Mouse (Mus musculus): Measurements from ENCODE around the gene Apeh. TPM values are rescaled to one million over a fixed set of nuclear protein-coding genes. Genes with fewer than 3 reads are reported as not detected.

The Apeh gene
- polyA plus RNA-seq, 1 experiment from 2014 or later, result 56.0 TPM

- Histone ChIP-seq H3K4me2 (peak overlapping the region; percentile 97), H3K4me3 (replicated peaks) (peak overlapping the region; percentile 74), H3K36me3 (replicated peaks) (peaks cover 35% of the 10 kb centered on the region), H3K27ac (peak overlapping the region; percentile 79), H3K27me3 (no peaks in the 10 kb centered on the region), H3K4me1 (peaks cover 22% of the 10 kb centered on the region), H3K9ac (peak overlapping the region; percentile 81), H3K9me3 (no peaks in the 10 kb centered on the region)
- 0% methylated on average over 16 of the region's 16 CpGs for WGBS
- ATAC-seq (ENCODE audit: low FRiP score), result peak; percentile 10
Measured at GRCm38 (mm10) chr9:108094998-108095411, 599 bp upstream of the Apeh start.

DNA sequence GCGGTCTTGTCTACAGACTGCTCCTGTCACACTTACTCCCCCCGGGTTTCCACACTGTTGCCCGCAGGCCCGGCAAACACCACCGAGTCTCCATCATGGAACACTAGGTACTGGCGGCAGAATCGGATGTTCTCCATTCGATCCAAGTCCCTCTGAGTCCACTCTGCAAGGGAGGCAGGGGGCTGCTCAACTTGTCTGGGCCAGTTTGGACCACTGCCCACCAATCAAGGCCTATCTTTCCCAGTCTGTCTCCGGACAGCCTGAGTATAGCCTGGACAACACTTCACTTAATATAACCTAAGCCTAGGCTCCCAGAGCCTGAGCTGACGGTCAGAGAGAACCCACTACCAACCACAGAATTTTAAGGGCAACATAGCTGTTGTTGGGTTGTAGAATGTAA is 820 bp downstream of the Apeh start:
- Histone ChIP-seq H3K27me3 (no peaks in the 10 kb centered on the region), H3K9ac (peak overlapping the region; percentile 81), H3K4me3 (replicated peaks) (peak overlapping the region; percentile 74), H3K9me3 (no peaks in the 10 kb centered on the region), H3K4me2 (peak overlapping the region; percentile 97), H3K36me3 (replicated peaks) (peaks cover 42% of the 10 kb centered on the region), H3K4me1 (peaks cover 22% of the 10 kb centered on the region), H3K27ac (peak overlapping the region; percentile 79; the same call in 1 of the 2 replicates)
- 77% methylated on average over 10 of the region's 10 CpGs for WGBS
- no peak for ATAC-seq (ENCODE audit: low FRiP score)

- H3K27ac ChIP-seq, result no peak overlapping the region
- H3K9me3 ChIP-seq, result no peaks in the 10 kb centered on the region
- WGBS, result 97% methylated on average over 7 of the region's 7 CpGs
- no peak overlapping the region for H3K9ac ChIP-seq
- no peak overlapping the region for H3K4me2 ChIP-seq
- peaks cover 20% of the 10 kb centered on the region for H3K4me1 ChIP-seq
- peaks cover 71% of the 10 kb centered on the region for H3K36me3 ChIP-seq (replicated peaks)
- H3K4me3 ChIP-seq (replicated peaks), result no peak overlapping the region
- no peak for ATAC-seq (ENCODE audit: low FRiP score)
- H3K27me3 ChIP-seq, result no peaks in the 10 kb centered on the region
Measured at GRCm38 (mm10) chr9:108090611-108091120, 3.7 kb downstream of the Apeh start.

DNA sequence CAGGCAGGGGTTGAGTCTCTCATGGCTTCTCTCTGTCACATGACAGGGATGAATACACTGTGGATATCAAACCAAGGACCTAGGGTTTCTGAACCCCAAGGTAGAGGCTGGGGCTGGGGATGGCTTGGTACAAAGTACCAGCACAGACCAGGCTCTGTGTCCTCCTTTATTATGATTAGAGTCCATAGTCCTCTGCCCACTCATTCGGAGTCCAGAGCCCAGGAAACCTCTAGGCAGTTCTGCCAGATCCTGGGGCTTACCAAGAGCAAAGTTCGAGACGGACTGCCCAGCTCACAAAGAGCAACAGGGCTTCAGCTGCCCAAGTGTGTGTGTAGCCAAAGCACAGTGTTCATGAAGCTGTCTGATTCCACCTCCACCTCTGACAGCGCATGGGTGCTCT is 9.1 kb downstream of the Apeh start:
- Histone ChIP-seq H3K27ac (no peak overlapping the region), H3K4me3 (replicated peaks) (no peak overlapping the region), H3K27me3 (peaks cover 44% of the 10 kb centered on the region), H3K36me3 (replicated peaks) (peaks cover 63% of the 10 kb centered on the region), H3K4me1 (0 out of 2 replicates have a peak, but pooled peaks cover 5% of the 10 kb centered on the region), H3K9ac (no peak overlapping the region; the same call in 1 of the 2 replicates), H3K4me2 (no peak overlapping the region), H3K9me3 (no peaks in the 10 kb centered on the region)
- ATAC-seq (ENCODE audit: low FRiP score), result no peak
- WGBS, result 97% methylated on average over 4 of the region's 4 CpGs

- Histone ChIP-seq H3K27ac (no peak overlapping the region), H3K4me3 (replicated peaks) (no peak overlapping the region), H3K4me1 (peaks cover 12% of the 10 kb centered on the region), H3K36me3 (replicated peaks) (peaks cover 47% of the 10 kb centered on the region), H3K27me3 (peaks cover 46% of the 10 kb centered on the region), H3K4me2 (no peak overlapping the region), H3K9ac (no peak overlapping the region), H3K9me3 (no peaks in the 10 kb centered on the region)
- ATAC-seq (ENCODE audit: low FRiP score), result no peak
- 81% methylated on average over 6 of the region's 6 CpGs for WGBS
Measured at GRCm38 (mm10) chr9:108083561-108083960, 10.8 kb downstream of the Apeh start.

GRCm38 (mm10) chr9:108082988-108083431 is 11.4 kb downstream of the Apeh start, which contains the start of gene Rnf123:
Gene Rnf123 (minus strand): TSS chr9:108083346.
- H3K4me3 ChIP-seq (replicated peaks), result peak within 1 kb of the TSS; percentile 10
- 34% methylated on average over 12 of the region's 12 CpGs for WGBS
- peaks cover 46% of the 10 kb centered on the region for H3K27me3 ChIP-seq
- no peaks in the 10 kb centered on the region for H3K9me3 ChIP-seq
- H3K4me2 ChIP-seq, result peak within 1 kb of the TSS; percentile 10; the same call in 1 of the 2 replicates
- no peak for ATAC-seq (ENCODE audit: low FRiP score)
- H3K36me3 ChIP-seq (replicated peaks), result peaks cover 41% of the 10 kb centered on the region
- H3K4me1 ChIP-seq, result peaks cover 18% of the 10 kb centered on the region
- H3K9ac ChIP-seq, result peak within 1 kb of the TSS; percentile 7; the same call in 1 of the 2 replicates
- no peak within 1 kb of the TSS for H3K27ac ChIP-seq

- Histone ChIP-seq H3K4me3 (replicated peaks) (peak overlapping the region; percentile 10), H3K27ac (no peak overlapping the region), H3K4me1 (peaks cover 21% of the 10 kb centered on the region), H3K9ac (peak overlapping the region; percentile 7; the same call in 1 of the 2 replicates), H3K27me3 (peaks cover 46% of the 10 kb centered on the region), H3K4me2 (peak overlapping the region; percentile 10; the same call in 1 of the 2 replicates), H3K9me3 (no peaks in the 10 kb centered on the region), H3K36me3 (replicated peaks) (peaks cover 37% of the 10 kb centered on the region)
- no peak for ATAC-seq (ENCODE audit: low FRiP score)
- 5% methylated on average over 19 of the region's 19 CpGs for WGBS
Measured at GRCm38 (mm10) chr9:108082549-108082948, 11.9 kb downstream of the Apeh start.

DNA sequence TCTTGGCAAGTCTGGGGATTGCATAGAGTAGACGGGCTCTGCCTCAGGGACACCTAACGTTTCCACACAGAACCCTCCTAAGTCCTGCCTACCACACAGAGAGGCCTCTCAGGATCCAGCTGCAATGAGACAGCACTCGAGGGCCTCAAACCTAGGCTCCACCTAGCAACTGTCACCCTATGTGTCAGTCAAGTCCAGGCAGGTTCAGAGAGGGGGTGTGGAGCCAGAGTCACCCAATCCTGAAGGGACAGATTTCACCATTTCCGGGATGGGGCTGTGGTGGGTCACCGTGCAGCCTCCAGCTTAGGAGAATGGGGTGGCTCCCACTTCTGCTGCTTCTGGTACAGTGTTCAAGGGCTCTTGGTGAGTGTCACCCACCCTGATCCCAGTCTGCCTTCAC is 14.2 kb downstream of the Apeh start, which contains the start of gene Mst1:
TSS of gene Mst1 (plus strand) at position 269 of the 400 bp plus-strand sequence.
- WGBS, result 76% methylated on average over 5 of the region's 5 CpGs
- Histone ChIP-seq H3K4me2 (peak within 1 kb of the TSS; percentile 90), H3K9ac (peak within 1 kb of the TSS; percentile 91), H3K27ac (0 out of 2 replicates have a peak within 1 kb of the TSS, but pooled peaks have one; percentile 5), H3K27me3 (peaks cover 46% of the 10 kb centered on the region), H3K9me3 (no peaks in the 10 kb centered on the region), H3K4me3 (replicated peaks) (peak within 1 kb of the TSS; percentile 78), H3K36me3 (replicated peaks) (peaks cover 13% of the 10 kb centered on the region), H3K4me1 (peaks cover 21% of the 10 kb centered on the region)
- ATAC-seq (ENCODE audit: low FRiP score), result no peak

- H3K9me3 ChIP-seq, result no peaks in the 10 kb centered on the region
- no peak overlapping the region for H3K27ac ChIP-seq
- H3K36me3 ChIP-seq (replicated peaks), result peaks cover 22% of the 10 kb centered on the region
- WGBS, result 68% methylated on average over 7 of the region's 7 CpGs
- H3K4me1 ChIP-seq, result peaks cover 7% of the 10 kb centered on the region
- H3K27me3 ChIP-seq, result no peaks in the 10 kb centered on the region
- no peak overlapping the region for H3K9ac ChIP-seq
- no peak overlapping the region for H3K4me3 ChIP-seq (replicated peaks)
- H3K4me2 ChIP-seq, result no peak overlapping the region
- no peak for ATAC-seq (ENCODE audit: low FRiP score)
Measured at GRCm38 (mm10) chr9:108073141-108073930, 21.1 kb downstream of the Apeh start.

DNA sequence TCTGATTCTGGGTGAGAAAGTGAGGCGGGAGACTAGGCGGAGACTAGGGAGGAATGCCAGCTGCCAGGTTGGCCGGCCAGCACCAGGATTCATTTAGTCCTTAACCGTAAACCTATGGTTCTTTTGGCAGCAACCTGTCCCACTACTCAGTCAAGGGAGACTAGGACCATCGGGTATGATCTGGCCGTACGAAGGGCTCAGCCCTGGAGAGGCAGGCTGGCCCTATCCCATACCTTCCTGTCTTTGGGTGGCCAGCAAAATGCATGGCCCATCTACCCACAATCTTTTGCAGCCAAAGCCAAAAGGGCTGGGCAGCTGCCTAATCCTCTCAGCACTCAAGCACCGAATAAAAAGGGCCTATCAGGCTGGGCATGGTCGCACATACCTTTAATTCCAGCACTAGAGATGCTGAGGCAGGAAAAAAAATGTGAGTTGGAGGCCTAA is 21.9 kb downstream of the Apeh start:
- peak overlapping the region; percentile 63; the same call in 1 of the 2 replicates for H3K27ac ChIP-seq
- no peaks in the 10 kb centered on the region for H3K27me3 ChIP-seq
- H3K36me3 ChIP-seq (replicated peaks), result peaks cover 22% of the 10 kb centered on the region
- no peak for ATAC-seq (ENCODE audit: low FRiP score)
- WGBS, result 61% methylated on average over 9 of the region's 9 CpGs
- no peak overlapping the region for H3K9ac ChIP-seq
- H3K4me2 ChIP-seq, result no peak overlapping the region
- no peaks in the 10 kb centered on the region for H3K4me1 ChIP-seq
- no peak overlapping the region for H3K4me3 ChIP-seq (replicated peaks)
- H3K9me3 ChIP-seq, result no peaks in the 10 kb centered on the region

DNA sequence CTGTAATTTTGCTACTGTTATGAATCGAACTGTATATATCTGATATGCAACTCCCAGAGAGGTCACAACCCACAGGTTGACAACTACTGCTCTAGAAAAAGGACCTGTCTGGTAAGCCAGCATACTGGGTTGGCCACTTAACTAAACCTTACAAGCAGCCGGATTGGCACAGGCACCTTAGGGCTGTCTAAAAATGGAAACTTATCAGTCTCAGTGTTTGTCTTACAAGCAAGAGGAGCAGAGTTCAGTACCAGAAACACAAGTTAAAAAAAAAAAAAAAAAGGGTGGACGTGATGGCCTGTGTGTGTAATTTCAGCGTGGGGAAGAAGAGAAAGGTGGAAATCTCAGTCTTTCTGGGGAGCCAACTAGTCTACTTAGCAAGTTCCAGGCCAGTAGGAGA is 22.6 kb downstream of the Apeh start:
- Histone ChIP-seq H3K27me3 (no peaks in the 10 kb centered on the region), H3K4me3 (replicated peaks) (no peak overlapping the region), H3K4me2 (no peak overlapping the region), H3K9me3 (no peaks in the 10 kb centered on the region), H3K9ac (no peak overlapping the region), H3K4me1 (no peaks in the 10 kb centered on the region), H3K36me3 (replicated peaks) (peaks cover 22% of the 10 kb centered on the region), H3K27ac (no peak overlapping the region)
- 96% methylated on average over 4 of the region's 4 CpGs for WGBS
- no peak for ATAC-seq (ENCODE audit: low FRiP score)

DNA sequence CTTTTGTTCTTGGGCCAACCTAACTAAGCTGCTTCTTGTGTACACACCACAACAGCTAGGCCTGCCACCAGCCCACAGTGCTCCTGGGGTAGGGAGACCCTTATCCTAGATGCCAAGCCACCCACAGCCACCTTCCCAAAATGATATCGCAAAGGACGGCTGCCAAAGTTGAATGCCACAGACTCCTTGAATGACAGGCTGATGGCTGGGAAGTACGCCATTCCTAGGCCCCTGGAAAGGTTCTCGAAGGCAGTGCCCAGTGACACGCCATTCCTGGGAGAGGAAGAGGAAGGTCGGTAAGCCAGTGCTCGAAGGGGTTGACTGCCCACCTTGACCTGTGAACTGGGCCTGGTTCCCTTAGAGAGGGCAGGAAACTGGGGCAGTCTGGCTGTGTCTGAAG is 24.9 kb downstream of the Apeh start:
- Histone ChIP-seq H3K4me3 (replicated peaks) (no peak overlapping the region), H3K27ac (no peak overlapping the region), H3K9ac (no peak overlapping the region), H3K36me3 (replicated peaks) (peaks cover 30% of the 10 kb centered on the region), H3K9me3 (no peaks in the 10 kb centered on the region), H3K4me1 (no peaks in the 10 kb centered on the region), H3K27me3 (no peaks in the 10 kb centered on the region), H3K4me2 (no peak overlapping the region)
- 90% methylated on average over 7 of the region's 7 CpGs for WGBS
- no peak for ATAC-seq (ENCODE audit: low FRiP score)
